Mouse (Mus musculus): Measurements from ENCODE around the gene Tbc1d22a.

The Tbc1d22a gene

GRCm38 (mm10) chr15:86385436-86385835, 171.2 kb downstream of the Tbc1d22a start:
- DNase-seq (ENCODE audit: low read depth, low spot score) = no peak

GRCm38 (mm10) chr15:86386325-86386724, 172.1 kb downstream of the Tbc1d22a start:
- DNase-seq (ENCODE audit: low read depth, low spot score) = no peak

- DNase-seq (ENCODE audit: low read depth, low spot score) = no peak
Measured at GRCm38 (mm10) chr15:86388597-86388996, 174.3 kb downstream of the Tbc1d22a start.

- no peak for DNase-seq (ENCODE audit: low read depth, low spot score)
Measured at GRCm38 (mm10) chr15:86404866-86405265, 190.6 kb downstream of the Tbc1d22a start.

- no peak for DNase-seq (ENCODE audit: low read depth, low spot score)
Measured at GRCm38 (mm10) chr15:86405527-86405926, 191.3 kb downstream of the Tbc1d22a start.

GRCm38 (mm10) chr15:86409352-86409751, 195.1 kb downstream of the Tbc1d22a start:
- DNase-seq (ENCODE audit: low read depth, low spot score) = no peak

GRCm38 (mm10) chr15:86411532-86412080, 197.3 kb downstream of the Tbc1d22a start:
- DNase-seq (ENCODE audit: low read depth, low spot score) = no peak

- DNase-seq (ENCODE audit: low read depth, low spot score) = no peak
Measured at GRCm38 (mm10) chr15:86415951-86416350, 201.7 kb downstream of the Tbc1d22a start.

- DNase-seq (ENCODE audit: low read depth, low spot score) = no peak
Measured at GRCm38 (mm10) chr15:86418436-86418835, 204.2 kb downstream of the Tbc1d22a start.

GRCm38 (mm10) chr15:86419620-86420019, 205.4 kb downstream of the Tbc1d22a start:
- no peak for DNase-seq (ENCODE audit: low read depth, low spot score)

- no peak for DNase-seq (ENCODE audit: low read depth, low spot score)
Measured at GRCm38 (mm10) chr15:86422858-86423257, 208.6 kb downstream of the Tbc1d22a start.

- peak; percentile 3 for DNase-seq (ENCODE audit: low read depth, low spot score)
Measured at GRCm38 (mm10) chr15:86423884-86424283, 209.6 kb downstream of the Tbc1d22a start.

- DNase-seq (ENCODE audit: low read depth, low spot score) = no peak
Measured at GRCm38 (mm10) chr15:86424971-86425370, 210.7 kb downstream of the Tbc1d22a start.

GRCm38 (mm10) chr15:86426364-86427000, 212.2 kb downstream of the Tbc1d22a start:
- DNase-seq (ENCODE audit: low read depth, low spot score) = no peak

- DNase-seq (ENCODE audit: low read depth, low spot score) = no peak
Measured at GRCm38 (mm10) chr15:86427439-86427838, 213.2 kb downstream of the Tbc1d22a start.

- DNase-seq (ENCODE audit: low read depth, low spot score) = no peak
Measured at GRCm38 (mm10) chr15:86428496-86428895, 214.2 kb downstream of the Tbc1d22a start.

- DNase-seq (ENCODE audit: low read depth, low spot score) = no peak
Measured at GRCm38 (mm10) chr15:86429766-86430335, 215.6 kb downstream of the Tbc1d22a start.

- no peak for DNase-seq (ENCODE audit: low read depth, low spot score)
Measured at GRCm38 (mm10) chr15:86431539-86432080, 217.4 kb downstream of the Tbc1d22a start.

GRCm38 (mm10) chr15:86432791-86433190, 218.5 kb downstream of the Tbc1d22a start:
- DNase-seq (ENCODE audit: low read depth, low spot score) = no peak

- no peak for DNase-seq (ENCODE audit: low read depth, low spot score)
Measured at GRCm38 (mm10) chr15:86433378-86433777, 219.1 kb downstream of the Tbc1d22a start.

- no peak for DNase-seq (ENCODE audit: low read depth, low spot score)
Measured at GRCm38 (mm10) chr15:86434241-86434640, 220.0 kb downstream of the Tbc1d22a start.

GRCm38 (mm10) chr15:86437346-86437745, 223.1 kb downstream of the Tbc1d22a start:
- DNase-seq (ENCODE audit: low read depth, low spot score) = no peak

Data from c-Kit-negative CD71-positive TER-119-positive erythroid progenitor cells, embryonic 14.5 days (primary cell).